In the genomic region with DNA sequence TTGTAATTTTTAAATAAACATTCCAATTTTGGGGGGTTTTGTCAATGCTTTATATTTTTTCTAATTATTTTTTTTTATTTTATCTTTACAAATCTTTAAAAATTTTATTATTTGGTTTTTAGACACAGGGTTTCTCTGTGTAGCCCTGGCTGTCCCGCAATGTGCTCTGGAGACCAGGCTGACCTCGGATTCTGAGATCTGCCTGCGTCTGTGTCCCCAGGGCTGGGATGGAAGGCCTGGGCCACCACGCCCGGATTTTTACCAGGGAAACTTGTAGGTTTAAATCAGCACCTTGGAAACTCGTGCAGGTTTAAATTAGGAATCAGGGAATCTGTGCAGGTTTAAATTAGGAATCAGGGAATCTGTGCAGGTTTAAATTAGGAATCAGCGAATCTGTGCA, we compare ENCODE assay signal across 16 mouse cellular contexts. TPM values are rescaled to one million over a fixed set of nuclear protein-coding genes. Genes with fewer than 3 reads are reported as not detected.
"Had no signal": no experiment of that assay in that cellular context is flagged by ENCODE, and none has a peak within 500 bp of the region (broad histone marks: within the 10 kb centered on the region; RNA-seq: fewer than 3 reads in every experiment).

No protein-coding gene starts in this region.

RNA-seq across cellular contexts. Expression of gene Gm21860, which starts 37.1 kb away (rescaled TPM):
- total RNA-seq: layer of hippocampus, postnatal 25 days; left cerebral cortex, adult 8-10 months; left cerebral cortex, postnatal 25 days; megakaryocyte-erythroid progenitor cell, adult 5-6 weeks had no signal
- polyA plus RNA-seq: inflammation-experienced regulatory T-cells, adult 6 months; intestine, postnatal 0 days; kidney, embryonic 16.5 days; limb, embryonic 12.5 days; liver, embryonic 13.5 days; liver, postnatal 0 days; lung, embryonic 15.5 days; midbrain, embryonic 12.5 days; midbrain, embryonic 16.5 days; neural tube, embryonic 13.5 days; spleen, adult 2 months; stomach, embryonic 16.5 days had no signal
